Mouse (Mus musculus) MEL (cell line): ENCODE data around the gene Mxra7. TPM values are rescaled to one million over a fixed set of nuclear protein-coding genes. Genes with fewer than 3 reads are reported as not detected.
A peak's percentile ranks its signal among the peaks of the same experiment; 100 is the strongest.

ENCODE experiments used
- DNase-seq: peaks from one replicate; pipeline ENCODE4 v3.0.0; 2011; ENCODE audit warnings: low read depth, low spot score
- H3K27ac ChIP-seq: 2 replicates; pipeline ENCODE4 v1.5.1; 2012; ENCODE audit warnings: low read depth, mild to moderate bottlenecking, control low read depth, low read length, moderate library complexity; ENCODE audit not compliant: control insufficient read depth
- H3K27me3 ChIP-seq, 2 experiments: fragments of 150-350 bp in 1 of 2; sonication (generic) in 1 of 2; 2 replicates each; pipeline ENCODE4 v1.6.1; 2012; ENCODE audit warnings: low read length in 2 of 2, mild to moderate bottlenecking in 2 of 2, improper control_type of control experiment in 1 of 2, moderate library complexity in 1 of 2; ENCODE audit not compliant: insufficient read depth in 2 of 2, control insufficient read depth in 1 of 2
- H3K36me3 ChIP-seq, 2 experiments: 2 replicates each; pipeline ENCODE4 v1.6.1; 2012 to 2014; ENCODE audit warnings: low read length in 2 of 2, improper control_type of control experiment in 1 of 2, inconsistent platforms in 1 of 2, mild to moderate bottlenecking in 1 of 2; ENCODE audit not compliant: insufficient read depth in 2 of 2, control insufficient read depth in 1 of 2
- H3K4me1 ChIP-seq, 2 experiments: fragments of 150-350 bp in 1 of 2; sonication (generic) in 1 of 2; 2 replicates each; pipeline ENCODE4 v1.6.1; 2012; ENCODE audit warnings: low read length in 2 of 2, improper control_type of control experiment in 1 of 2, mild to moderate bottlenecking in 1 of 2; ENCODE audit not compliant: insufficient read depth in 2 of 2, control insufficient read depth in 1 of 2
- H3K4me3 ChIP-seq, 2 experiments: fragments of 150-350 bp in 1 of 2; sonication (generic) in 1 of 2; 2 replicates each; pipeline ENCODE4 v1.5.1; 2012; ENCODE audit warnings: low read depth in 2 of 2, low read length in 2 of 2, mild to moderate bottlenecking in 2 of 2, moderate library complexity in 2 of 2, control low read depth in 1 of 2, improper control_type of control experiment in 1 of 2; ENCODE audit not compliant: control insufficient read depth in 1 of 2, insufficient read depth in 1 of 2
- H3K79me2 ChIP-seq: 2 replicates; pipeline ENCODE4 v1.6.1; 2012; ENCODE audit warnings: mild to moderate bottlenecking, low read length, moderate library complexity; ENCODE audit not compliant: control insufficient read depth, poor library complexity, insufficient read depth
- H3K9ac ChIP-seq: 2 replicates; pipeline ENCODE4 v1.6.1; 2012; ENCODE audit warnings: low read depth, mild to moderate bottlenecking, control low read depth, low read length, moderate library complexity; ENCODE audit not compliant: control insufficient read depth, poor library complexity, severe bottlenecking
- H3K9me3 ChIP-seq: fragments of 150-350 bp; sonication (generic); replicated peaks from 2 replicates; pipeline ENCODE4 v1.6.1; 2012; ENCODE audit warnings: mild to moderate bottlenecking, low read length, improper control_type of control experiment, moderate library complexity; ENCODE audit not compliant: insufficient read depth
- E2F4 ChIP-seq: IDR thresholded peaks from 2 replicates; pipeline ENCODE4 v1.6.1; 2011; ENCODE audit warnings: low read depth, low read length, improper control_type of control experiment, borderline replicate concordance
- ELF1 ChIP-seq: IDR thresholded peaks from 2 replicates; pipeline ENCODE4 v1.6.1; 2014; ENCODE audit warnings: low read depth, mild to moderate bottlenecking, inconsistent platforms, low read length, improper control_type of control experiment, moderate library complexity
- GATA1 ChIP-seq: IDR thresholded peaks from 2 replicates; pipeline ENCODE4 v1.6.1; 2011; ENCODE audit warnings: low read depth, low read length, improper control_type of control experiment
- HCFC1 ChIP-seq: IDR thresholded peaks from 2 replicates; pipeline ENCODE4 v1.6.1; 2012; ENCODE audit warnings: low read depth, mild to moderate bottlenecking, inconsistent platforms, low read length, improper control_type of control experiment, moderate library complexity
- KAT2A ChIP-seq: conservative IDR thresholded peaks from 2 replicates; pipeline ENCODE4 v1.6.1; 2012; ENCODE audit warnings: low read depth, low read length, improper control_type of control experiment, inconsistent platforms
- MAFK ChIP-seq: IDR thresholded peaks from 2 replicates; pipeline ENCODE4 v1.6.1; 2011; ENCODE audit warnings: low read depth, mild to moderate bottlenecking, low read length, improper control_type of control experiment, borderline replicate concordance
- MAX ChIP-seq: IDR thresholded peaks from 2 replicates; pipeline ENCODE4 v1.6.1; 2011; ENCODE audit warnings: low read length, improper control_type of control experiment
- MAZ ChIP-seq: IDR thresholded peaks from 2 replicates; pipeline ENCODE4 v1.6.1; 2012; ENCODE audit warnings: low read depth, mild to moderate bottlenecking, inconsistent platforms, low read length, improper control_type of control experiment
- MEF2A ChIP-seq: IDR thresholded peaks from 2 replicates; pipeline ENCODE4 v1.6.1; 2014; ENCODE audit warnings: low read depth, mild to moderate bottlenecking, inconsistent platforms, low read length, improper control_type of control experiment; ENCODE audit not compliant: poor library complexity, insufficient replicate concordance, severe bottlenecking; ENCODE audit errors: extremely low read depth
- MXI1 ChIP-seq: IDR thresholded peaks from 2 replicates; pipeline ENCODE4 v1.6.1; 2011; ENCODE audit warnings: mild to moderate bottlenecking, low read depth, low read length, improper control_type of control experiment
- MYB ChIP-seq: IDR thresholded peaks from 2 replicates; pipeline ENCODE4 v1.6.1; 2011; ENCODE audit warnings: mild to moderate bottlenecking, low read depth, low read length, improper control_type of control experiment
- MYC ChIP-seq: IDR thresholded peaks from 2 replicates; pipeline ENCODE4 v1.6.1; 2011; ENCODE audit warnings: low read depth, mild to moderate bottlenecking, low read length, improper control_type of control experiment, moderate library complexity
- NELFE ChIP-seq: IDR thresholded peaks from 2 replicates; pipeline ENCODE4 v1.6.1; 2011; ENCODE audit warnings: low read depth, low read length, improper control_type of control experiment
- NRF1 ChIP-seq: IDR thresholded peaks from 2 replicates; pipeline ENCODE4 v1.6.1; 2014; ENCODE audit warnings: low read depth, mild to moderate bottlenecking, inconsistent platforms, low read length, improper control_type of control experiment, moderate library complexity; ENCODE audit not compliant: poor library complexity, insufficient read depth, severe bottlenecking
- POLR2A ChIP-seq, 2 experiments: IDR thresholded peaks; 2 replicates each; pipeline ENCODE4 v1.6.1; 2011 to 2012; ENCODE audit warnings: low read length in 2 of 2, mild to moderate bottlenecking in 2 of 2, control low read depth in 1 of 2, improper control_type of control experiment in 1 of 2, low read depth in 1 of 2, moderate library complexity in 1 of 2; ENCODE audit not compliant: control insufficient read depth in 1 of 2, insufficient read depth in 1 of 2, poor library complexity in 1 of 2
- POLR2AphosphoS5 ChIP-seq: IDR thresholded peaks from 2 replicates; pipeline ENCODE4 v1.6.1; 2012; ENCODE audit warnings: low read depth, borderline replicate concordance, mild to moderate bottlenecking, inconsistent platforms, low read length, moderate library complexity, mixed read lengths
- RAD21 ChIP-seq: IDR thresholded peaks from 2 replicates; pipeline ENCODE4 v1.6.1; 2011; ENCODE audit warnings: mild to moderate bottlenecking, low read depth, low read length, improper control_type of control experiment
- RCOR1 ChIP-seq: IDR thresholded peaks from 2 replicates; pipeline ENCODE4 v1.6.1; 2012; ENCODE audit warnings: low read depth, mild to moderate bottlenecking, inconsistent platforms, low read length, improper control_type of control experiment
- SIN3A ChIP-seq: IDR thresholded peaks from 2 replicates; pipeline ENCODE4 v1.6.1; 2012; ENCODE audit warnings: low read length, improper control_type of control experiment, inconsistent platforms
- TAL1 ChIP-seq: IDR thresholded peaks from 2 replicates; pipeline ENCODE4 v1.6.1; 2012; ENCODE audit warnings: mild to moderate bottlenecking, inconsistent platforms, low read length, moderate library complexity, mixed read lengths
- TCF12 ChIP-seq: IDR thresholded peaks from 2 replicates; pipeline ENCODE4 v1.6.1; 2014; ENCODE audit warnings: low read depth, mild to moderate bottlenecking, inconsistent platforms, low read length, improper control_type of control experiment, moderate library complexity
- USF1 ChIP-seq: IDR thresholded peaks from 2 replicates; pipeline ENCODE4 v1.6.1; 2014; ENCODE audit warnings: low read depth, mild to moderate bottlenecking, inconsistent platforms, low read length, improper control_type of control experiment, moderate library complexity
- USF2 ChIP-seq, 2 experiments: IDR thresholded peaks; 2 replicates each; pipeline ENCODE4 v1.6.1; 2011 to 2012; ENCODE audit warnings: improper control_type of control experiment in 2 of 2, low read length in 2 of 2, borderline replicate concordance in 1 of 2, inconsistent platforms in 1 of 2, low read depth in 1 of 2, mild to moderate bottlenecking in 1 of 2; ENCODE audit not compliant: insufficient read depth in 1 of 2
- ZC3H11A ChIP-seq: IDR thresholded peaks from 2 replicates; pipeline ENCODE4 v1.6.1; 2012; ENCODE audit warnings: low read depth, mild to moderate bottlenecking, inconsistent platforms, low read length, improper control_type of control experiment
- ZKSCAN1 ChIP-seq: IDR thresholded peaks from 2 replicates; pipeline ENCODE4 v1.6.1; 2012; ENCODE audit warnings: low read depth, mild to moderate bottlenecking, inconsistent platforms, low read length, improper control_type of control experiment, moderate library complexity
- ZMIZ1 ChIP-seq: IDR thresholded peaks from 2 replicates; pipeline ENCODE4 v1.6.1; 2012; ENCODE audit warnings: low read depth, mild to moderate bottlenecking, inconsistent platforms, low read length, improper control_type of control experiment, moderate library complexity
- polyA plus RNA-seq, 2 experiments: library from polyadenylated mRNA; stranded (reverse) in 1 of 2; unstranded in 1 of 2; fragments of >175 nt in 1 of 2; fragments of >200 nt in 1 of 2; gene quantifications; 2 replicates each; pipeline versions ENCODE4 v1.2.1 to v1.2.4; 2012; ENCODE audit warnings: low replicate concordance in 2 of 2, low read depth in 1 of 2; ENCODE audit not compliant: insufficient read length in 2 of 2, insufficient read depth in 1 of 2, missing spikeins in 1 of 2
- total RNA-seq: library from RNA; depleted of rRNA; stranded (reverse); fragments of 300-350 nt; gene quantifications from 2 replicates; pipeline ENCODE4 v1.2.3, GENCODE M21; 2012

Mxra7 gene
- total and polyA plus RNA-seq, 3 experiments = 2.7 to 9.3 TPM; not detected in 1

DNA sequence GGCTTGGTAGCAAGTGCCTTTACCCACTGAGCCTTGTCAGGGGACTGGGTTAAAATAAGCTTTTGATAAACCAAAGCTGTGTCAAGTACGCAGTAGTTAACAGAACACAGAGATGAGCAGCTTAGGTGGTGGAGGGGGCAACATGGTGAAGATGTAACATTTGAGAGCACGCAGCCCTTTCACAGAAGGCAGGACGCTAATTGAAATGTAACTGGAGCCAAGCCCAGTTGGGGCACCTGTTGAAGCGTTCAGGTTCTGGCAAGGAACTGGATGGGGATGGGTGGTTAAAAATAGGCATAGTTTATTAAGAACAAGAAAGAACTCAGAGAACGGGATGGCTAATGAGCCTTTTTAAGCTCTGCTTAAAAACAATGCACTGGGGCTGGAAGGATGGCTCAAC is 28.5 kb downstream of the Mxra7 start:
- DNase-seq = no peak
- no peak overlapping the region for H3K4me3 ChIP-seq
- TF ChIP-seq MXI1 (no peak), RCOR1 (no peak), TCF12 (no peak), RAD21 (no peak), ZKSCAN1 (no peak), HCFC1 (no peak), KAT2A (no peak), MAFK (no peak), POLR2A (IDR thresholded peaks at IDR 0.05; ENCODE audit: control insufficient read depth in 1 of 2, insufficient read depth in 1 of 2, low read depth in 1 of 2, low read length in 2 of 2, poor library complexity in 1 of 2) (no peak), ELF1 (no peak)
- TF ChIP-seq, all 39 proteins: peak for 0
- Histone ChIP-seq H3K79me2 (no peaks in the 10 kb centered on the region), H3K9ac (no peak overlapping the region), H3K27ac (no peak overlapping the region), H3K9me3 (no peaks in the 10 kb centered on the region), H3K36me3 (no peaks in the 10 kb centered on the region), H3K4me1 (no peaks in the 10 kb centered on the region), H3K27me3 (peaks cover 3 to 8% of the 10 kb centered on the region in 2 experiments; a peak in 3 of 4 replicates)

DNA sequence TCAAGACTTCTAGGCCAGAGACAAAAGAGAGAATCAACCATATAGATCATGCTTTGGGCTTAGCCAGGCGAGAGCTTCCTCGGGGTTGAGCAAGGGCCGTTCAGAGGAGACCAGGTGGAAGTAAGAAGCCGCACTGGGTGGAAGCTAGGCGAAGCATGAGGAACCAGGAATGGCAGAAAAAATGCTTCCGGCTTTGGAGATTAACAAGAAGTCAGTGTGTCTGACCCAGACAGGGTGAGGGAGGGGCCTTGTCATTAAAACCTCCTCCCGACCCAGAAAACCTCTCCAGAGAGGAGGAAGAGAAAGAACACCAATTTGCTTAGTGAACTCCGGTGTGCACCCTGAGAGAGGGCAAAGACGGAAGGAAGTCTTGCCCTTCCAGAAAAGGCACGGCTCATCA is 43.6 kb downstream of the Mxra7 start:
- H3K36me3 ChIP-seq = peaks cover 0 to 6% of the 10 kb centered on the region in 2 experiments; a peak in 1 of 4 replicates
- peaks cover 2 to 13% of the 10 kb centered on the region in 2 experiments; a peak in 2 of 4 replicates for H3K4me1 ChIP-seq
- H3K79me2 ChIP-seq = no peaks in the 10 kb centered on the region
- TF ChIP-seq TAL1 (no peak), MEF2A (no peak), NRF1 (no peak)
- no peak overlapping the region for H3K4me3 ChIP-seq
- no peak overlapping the region for H3K9ac ChIP-seq
- no peak overlapping the region for H3K27ac ChIP-seq
- no peaks in the 10 kb centered on the region for H3K9me3 ChIP-seq
- no peaks in the 10 kb centered on the region for H3K27me3 ChIP-seq
- no peak for DNase-seq

DNA sequence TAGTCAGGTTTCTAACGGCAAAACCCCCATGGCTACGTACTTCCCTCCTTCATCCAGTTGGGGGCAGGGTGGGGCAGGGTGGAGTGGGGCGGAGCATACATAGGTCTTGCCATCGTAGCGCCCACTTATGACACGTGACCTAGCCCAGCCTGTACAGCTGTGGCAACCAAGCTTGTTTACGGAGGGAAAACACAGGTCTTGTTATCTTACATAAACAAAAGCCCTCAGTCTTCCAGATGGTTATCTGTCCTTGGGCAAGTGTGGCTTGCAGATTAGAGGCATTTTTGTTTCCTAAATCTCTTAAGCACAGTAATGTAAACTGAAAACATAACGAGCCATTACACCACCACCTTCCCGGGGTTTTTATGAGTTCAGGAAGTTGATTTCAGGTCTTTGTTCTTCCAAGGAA is 45.1 kb downstream of the Mxra7 start:
- Histone ChIP-seq H3K36me3 (peaks cover 0 to 6% of the 10 kb centered on the region in 2 experiments; a peak in 1 of 4 replicates), H3K27me3 (no peaks in the 10 kb centered on the region), H3K9me3 (no peaks in the 10 kb centered on the region), H3K4me1 (peaks cover 2 to 13% of the 10 kb centered on the region in 2 experiments; a peak in 2 of 4 replicates), H3K27ac (peak overlapping the region; percentile 20), H3K4me3 (peak overlapping the region; percentile 42 to 58), H3K79me2 (no peaks in the 10 kb centered on the region), H3K9ac (no peak overlapping the region; the same call in 1 of the 2 replicates)
- DNase-seq = peak; percentile 99
- TF ChIP-seq SIN3A (peak; percentile 94), MAZ (peak; percentile 78; the same call in 1 of the 2 replicates), NELFE (peak; percentile 9; the same call in 1 of the 2 replicates), ZMIZ1 (no peak), TCF12 (peak; percentile 96), ZC3H11A (no peak), MXI1 (no peak), USF1 (peak; percentile 98), GATA1 (peak; percentile 98), E2F4 (no peak), MYC (peak; percentile 4; the same call in 1 of the 2 replicates), POLR2AphosphoS5 (no peak), KAT2A (no peak), MAX (peak; percentile 94), TAL1 (peak; percentile 80), MEF2A (no peak), MYB (no peak), USF2 (IDR thresholded peaks at IDR 0.05; ENCODE audit: borderline replicate concordance in 1 of 2, insufficient read depth in 1 of 2, low read depth in 1 of 2, low read length in 2 of 2) (peak; percentile 72 to 86)
